Mouse (Mus musculus) mature B cell (primary cell): Measurements from ENCODE around the gene Psmc5.
"Not testable (repeated sequence)": the region's sequence is repeated elsewhere in the genome, so short reads cannot be mapped to it uniquely, and the experiment has no call there.

Experiments used
- in situ Hi-C: fragments of 300-500 bp; cut with MboI; formaldehyde crosslinking; loops from 2 replicates; pipeline ENCODE4 v1.14.3; 2019

The Psmc5 gene

GRCm38 (mm10) chr11:106255685-106256451 lies at the start of gene Psmc5, which contains the start of gene Ftsj3:
Psmc5 (plus strand) TSS chr11:106256154.
Ftsj3 (minus strand) TSS chr11:106256079.
- in situ Hi-C loops, result no loop called here

GRCm38 (mm10) chr11:106212771-106213170 lies 43.2 kb upstream of the Psmc5 start:
- in situ Hi-C loops, result no loop called here

- in situ Hi-C loops, result no loop called here
Observed at GRCm38 (mm10) chr11:106214856-106215255, 41.1 kb upstream of the Psmc5 start.

- in situ Hi-C loops, result no loop called here
Observed at GRCm38 (mm10) chr11:106215450-106215859, 40.5 kb upstream of the Psmc5 start.

GRCm38 (mm10) chr11:106215927-106216729 lies 39.8 kb upstream of the Psmc5 start, which contains the start of gene Ccdc47:
Ccdc47 (minus strand) TSS chr11:106216344.
- in situ Hi-C loops, result no loop called here

- in situ Hi-C loops, result no loop called here
Observed at GRCm38 (mm10) chr11:106216730-106217490, 39.0 kb upstream of the Psmc5 start, which contains the start of gene Ddx42. Ddx42 (plus strand) TSS chr11:106216926.

GRCm38 (mm10) chr11:106220603-106221002 lies 35.4 kb upstream of the Psmc5 start:
- in situ Hi-C loops, result no loop called here

GRCm38 (mm10) chr11:106233978-106234377 lies 22.0 kb upstream of the Psmc5 start:
- in situ Hi-C loops, result not testable (repeated sequence)

- in situ Hi-C loops, result no loop called here
Observed at GRCm38 (mm10) chr11:106246834-106247233, 9.1 kb upstream of the Psmc5 start.

GRCm38 (mm10) chr11:106249326-106249725 lies 6.6 kb upstream of the Psmc5 start:
- in situ Hi-C loops, result no loop called here

GRCm38 (mm10) chr11:106254767-106255166 lies 1.2 kb upstream of the Psmc5 start:
- in situ Hi-C loops, result no loop called here

GRCm38 (mm10) chr11:106255174-106255573 lies 780 bp upstream of the Psmc5 start:
- in situ Hi-C loops, result no loop called here

- in situ Hi-C loops, result no loop called here
Observed at GRCm38 (mm10) chr11:106256775-106257174, 821 bp downstream of the Psmc5 start.

GRCm38 (mm10) chr11:106260826-106261450 lies 5.0 kb downstream of the Psmc5 start:
- in situ Hi-C loops, result no loop called here

- in situ Hi-C loops, result no loop called here
Observed at GRCm38 (mm10) chr11:106263963-106264362, 8.0 kb downstream of the Psmc5 start.

- in situ Hi-C loops, result no loop called here
Observed at GRCm38 (mm10) chr11:106264988-106265387, 9.0 kb downstream of the Psmc5 start.

- in situ Hi-C loops, result no loop called here
Observed at GRCm38 (mm10) chr11:106265570-106265969, 9.6 kb downstream of the Psmc5 start.

GRCm38 (mm10) chr11:106266431-106266830 lies 10.5 kb downstream of the Psmc5 start:
- in situ Hi-C loops, result no loop called here

- in situ Hi-C loops, result no loop called here
Observed at GRCm38 (mm10) chr11:106267311-106267852, 11.4 kb downstream of the Psmc5 start.

- in situ Hi-C loops, result no loop called here
Observed at GRCm38 (mm10) chr11:106267871-106268270, 11.9 kb downstream of the Psmc5 start.
